Mouse (Mus musculus) embryonic facial prominence, embryonic 12.5 days (tissue): ENCODE data around the gene Arhgap42. TPM values are rescaled to one million over a fixed set of nuclear protein-coding genes. Genes with fewer than 3 reads are reported as not detected.

ENCODE experiments used
- ATAC-seq: fragments of 200-750 bp; cut with Nextera tagmentation; 2 replicates; pipeline ENCODE4 v1.8.0; 2017; ENCODE audit not compliant: insufficient number of reproducible peaks, insufficient read depth, low FRiP score, low TSS enrichment
- H3K27ac ChIP-seq: fragments of 300-500 bp; sonication (generic); 2 replicates; pipeline ENCODE4 v1.5.1; 2016; ENCODE audit warnings: mild to moderate bottlenecking
- H3K27me3 ChIP-seq: fragments of 300-500 bp; sonication (generic); 2 replicates; pipeline ENCODE4 v1.6.1; 2016; ENCODE audit warnings: mild to moderate bottlenecking, moderate library complexity
- H3K36me3 ChIP-seq: fragments of 300-500 bp; sonication (generic); 2 replicates; pipeline ENCODE4 v1.6.1; 2016; ENCODE audit warnings: mild to moderate bottlenecking
- H3K4me1 ChIP-seq: fragments of 300-500 bp; sonication (generic); 2 replicates; pipeline ENCODE4 v1.6.1; 2016
- H3K4me2 ChIP-seq: fragments of 300-500 bp; sonication (generic); replicated peaks from 2 replicates; pipeline ENCODE4 v1.6.1; 2016; ENCODE audit warnings: mild to moderate bottlenecking, moderate library complexity
- H3K4me3 ChIP-seq: fragments of 300-500 bp; sonication (generic); 2 replicates; pipeline ENCODE4 v1.5.1; 2016; ENCODE audit warnings: mild to moderate bottlenecking
- H3K9ac ChIP-seq: fragments of 300-500 bp; sonication (generic); 2 replicates; pipeline ENCODE4 v1.6.1; 2016; ENCODE audit warnings: mild to moderate bottlenecking, moderate library complexity
- H3K9me3 ChIP-seq: fragments of 300-500 bp; sonication (generic); 2 replicates; pipeline ENCODE4 v1.6.1; 2016; ENCODE audit warnings: mild to moderate bottlenecking, moderate library complexity
- WGBS: fragments of 180-500 bp; shearing (Covaris S2); methylation state at CpG from one replicate; pipeline ENCODE4 v1.1.7; 2016; 5-methylcytosine and 5-hydroxymethylcytosine counted together
- polyA plus RNA-seq: library from polyadenylated mRNA; unstranded; fragments of >200 nt; fragmentation: Nextera tagmentation; extraction: Ambion mirVana; gene quantifications from 2 replicates; pipeline ENCODE4 v1.2.1, GENCODE M21; 2016

Arhgap42 gene
- polyA plus RNA-seq, 1 experiment from 2014 or later, result 48.0 TPM

DNA sequence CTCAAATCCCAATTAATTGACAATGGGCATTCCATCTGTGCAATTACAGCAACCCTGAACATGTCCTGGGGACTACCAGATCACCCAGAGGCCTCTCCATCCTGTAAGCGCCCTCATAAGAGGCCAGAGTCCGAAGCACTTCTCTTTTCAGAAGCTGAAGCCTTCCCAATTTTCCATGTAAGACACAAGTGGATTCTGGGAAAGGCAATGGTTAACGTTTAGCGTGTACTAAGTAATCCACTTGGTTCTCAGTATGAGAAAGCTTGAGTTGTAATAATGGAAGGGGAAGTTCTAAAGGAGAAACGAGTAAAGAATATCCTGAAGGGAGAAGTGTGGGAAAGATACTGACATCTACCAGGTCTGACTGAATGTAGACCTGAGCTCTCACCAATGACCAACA is 1.4 kb downstream of the Arhgap42 start:
- Histone ChIP-seq H3K4me2 (peak overlapping the region; percentile 61), H3K27me3 (no peaks in the 10 kb centered on the region), H3K4me3 (peak overlapping the region; percentile 80), H3K9ac (peak overlapping the region; percentile 93; the same call in 1 of the 2 replicates), H3K9me3 (no peaks in the 10 kb centered on the region), H3K27ac (no peak overlapping the region), H3K36me3 (no peaks in the 10 kb centered on the region), H3K4me1 (peaks cover 10% of the 10 kb centered on the region; the same call in 1 of the 2 replicates)
- WGBS, result 48% methylated on average over 5 of the region's 5 CpGs
- ATAC-seq, result no peak

DNA sequence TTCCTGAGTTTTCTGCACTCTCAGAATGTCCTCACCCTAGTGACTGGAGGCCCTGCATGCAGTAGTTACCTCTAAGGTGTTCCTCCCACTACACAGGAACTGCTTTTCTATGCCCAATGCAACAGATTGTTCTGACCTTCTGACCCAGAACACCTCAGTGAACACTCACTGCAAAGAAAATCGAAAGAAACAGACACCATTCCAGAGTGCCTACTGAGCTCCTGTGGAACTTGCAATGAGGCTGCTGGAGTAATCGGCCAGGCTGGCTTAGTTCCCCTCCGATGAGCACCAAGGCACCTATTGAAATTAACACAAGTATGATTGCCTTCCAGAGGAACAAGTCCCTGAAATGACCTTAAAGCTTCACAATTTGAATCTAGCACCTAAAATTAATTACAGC is 9.2 kb downstream of the Arhgap42 start:
- Histone ChIP-seq H3K27ac (no peak overlapping the region), H3K4me3 (no peak overlapping the region), H3K9me3 (no peaks in the 10 kb centered on the region), H3K9ac (no peak overlapping the region), H3K4me2 (no peak overlapping the region), H3K27me3 (no peaks in the 10 kb centered on the region), H3K4me1 (no peaks in the 10 kb centered on the region), H3K36me3 (no peaks in the 10 kb centered on the region)
- 66% methylated on average over 3 of the region's 3 CpGs for WGBS
- no peak for ATAC-seq

- Histone ChIP-seq H3K9ac (no peak overlapping the region), H3K4me2 (no peak overlapping the region), H3K27me3 (no peaks in the 10 kb centered on the region), H3K36me3 (no peaks in the 10 kb centered on the region), H3K9me3 (no peaks in the 10 kb centered on the region), H3K4me3 (no peak overlapping the region), H3K4me1 (peaks cover 4% of the 10 kb centered on the region; the same call in 1 of the 2 replicates), H3K27ac (no peak overlapping the region)
- ATAC-seq, result no peak
- 79% methylated on average over 1 of the region's 1 CpGs for WGBS
These were observed 14.1 kb downstream of the Arhgap42 start for GRCm38 (mm10) chr9:9224837-9225236.

- Histone ChIP-seq H3K9me3 (no peaks in the 10 kb centered on the region), H3K4me1 (peaks cover 4% of the 10 kb centered on the region; the same call in 1 of the 2 replicates), H3K4me2 (no peak overlapping the region), H3K36me3 (no peaks in the 10 kb centered on the region), H3K9ac (no peak overlapping the region), H3K4me3 (no peak overlapping the region), H3K27me3 (no peaks in the 10 kb centered on the region), H3K27ac (no peak overlapping the region)
- no peak for ATAC-seq
- 31% methylated on average over 3 of the region's 3 CpGs for WGBS
These were observed 15.5 kb downstream of the Arhgap42 start for GRCm38 (mm10) chr9:9223384-9223783.

DNA sequence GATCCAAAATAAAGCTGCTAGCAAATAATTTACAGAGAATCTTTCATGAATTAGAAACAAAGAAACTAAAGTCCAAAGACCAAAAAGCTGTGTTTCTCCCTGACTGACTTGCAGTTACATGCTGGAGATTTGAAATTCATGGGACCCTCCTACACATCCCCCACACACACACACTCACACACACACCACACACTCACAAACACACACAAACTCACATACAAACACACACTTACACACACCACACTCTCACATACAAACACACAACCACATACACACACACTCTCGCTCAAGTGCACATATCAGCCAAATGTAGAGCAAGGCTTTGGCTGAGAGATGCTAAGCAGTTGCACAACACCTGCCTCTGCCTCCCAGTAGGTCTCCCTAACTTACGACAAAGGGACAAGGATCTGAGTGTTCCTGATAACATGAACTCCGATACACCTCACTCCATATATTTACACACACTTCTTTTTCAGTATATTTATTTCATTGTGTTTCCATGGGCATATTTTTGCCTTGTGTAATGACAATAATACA is 16.9 kb downstream of the Arhgap42 start:
- ATAC-seq, result no peak
- Histone ChIP-seq H3K4me1 (peaks cover 4% of the 10 kb centered on the region; the same call in 1 of the 2 replicates), H3K9me3 (no peaks in the 10 kb centered on the region), H3K36me3 (no peaks in the 10 kb centered on the region), H3K27ac (no peak overlapping the region), H3K9ac (no peak overlapping the region), H3K4me2 (no peak overlapping the region), H3K4me3 (no peak overlapping the region), H3K27me3 (no peaks in the 10 kb centered on the region)
- 86% methylated on average over 3 of the region's 3 CpGs for WGBS

- Histone ChIP-seq H3K27ac (no peak overlapping the region), H3K4me3 (no peak overlapping the region), H3K4me1 (peaks cover 4% of the 10 kb centered on the region; the same call in 1 of the 2 replicates), H3K9me3 (no peaks in the 10 kb centered on the region), H3K27me3 (no peaks in the 10 kb centered on the region), H3K4me2 (no peak overlapping the region), H3K36me3 (no peaks in the 10 kb centered on the region), H3K9ac (no peak overlapping the region)
- ATAC-seq, result no peak
- WGBS, result 80% methylated on average over 4 of the region's 4 CpGs
These were observed 17.7 kb downstream of the Arhgap42 start for GRCm38 (mm10) chr9:9221185-9221584.

DNA sequence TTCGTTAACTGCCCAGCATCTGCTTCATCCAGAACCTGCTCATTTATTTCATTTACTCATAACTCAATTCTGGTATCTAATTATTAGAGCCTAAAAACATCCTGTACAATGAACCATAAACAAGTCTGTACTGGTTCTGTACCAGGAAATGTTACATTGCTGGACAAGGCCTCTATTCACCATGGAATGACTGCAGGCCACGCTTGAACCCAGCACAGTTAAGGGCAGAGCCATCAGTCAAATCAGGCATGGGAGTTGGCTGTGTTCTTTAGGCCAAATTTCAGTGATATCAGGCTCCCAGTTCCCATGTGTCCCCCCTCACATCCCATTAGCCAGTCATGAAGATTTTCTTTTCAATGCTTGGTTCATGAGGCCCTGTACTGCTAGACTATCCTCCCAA is 20.6 kb downstream of the Arhgap42 start:
- Histone ChIP-seq H3K4me2 (no peak overlapping the region), H3K9me3 (no peaks in the 10 kb centered on the region), H3K27ac (no peak overlapping the region), H3K4me1 (peaks cover under 1% of the 10 kb centered on the region; the same call in 1 of the 2 replicates), H3K4me3 (no peak overlapping the region), H3K27me3 (no peaks in the 10 kb centered on the region), H3K36me3 (no peaks in the 10 kb centered on the region), H3K9ac (no peak overlapping the region)
- ATAC-seq, result no peak
- 64% methylated on average over 2 of the region's 2 CpGs for WGBS

GRCm38 (mm10) chr9:9214849-9215248 is 24.1 kb downstream of the Arhgap42 start:
- no peak overlapping the region for H3K9ac ChIP-seq

GRCm38 (mm10) chr9:9214296-9214695 is 24.6 kb downstream of the Arhgap42 start:
- Histone ChIP-seq H3K9ac (no peak overlapping the region), H3K9me3 (no peaks in the 10 kb centered on the region), H3K4me3 (no peak overlapping the region), H3K27me3 (no peaks in the 10 kb centered on the region), H3K27ac (no peak overlapping the region), H3K4me1 (no peaks in the 10 kb centered on the region; the same call in 1 of the 2 replicates), H3K4me2 (no peak overlapping the region), H3K36me3 (no peaks in the 10 kb centered on the region)
- ATAC-seq, result no peak

More at GRCm38 (mm10) chr9:9214849-9215248, 24.1 kb downstream of the Arhgap42 start:
- H3K4me1 ChIP-seq, result no peaks in the 10 kb centered on the region; the same call in 1 of the 2 replicates
- no peak for ATAC-seq
- H3K9me3 ChIP-seq, result no peaks in the 10 kb centered on the region
- no peaks in the 10 kb centered on the region for H3K36me3 ChIP-seq
- no peaks in the 10 kb centered on the region for H3K27me3 ChIP-seq
- no peak overlapping the region for H3K4me2 ChIP-seq
- H3K27ac ChIP-seq, result no peak overlapping the region
- WGBS, result 80% methylated on average over 5 of the region's 5 CpGs
- H3K4me3 ChIP-seq, result no peak overlapping the region

- H3K27me3 ChIP-seq, result no peaks in the 10 kb centered on the region
- H3K4me1 ChIP-seq, result no peaks in the 10 kb centered on the region; the same call in 1 of the 2 replicates
- H3K9me3 ChIP-seq, result no peaks in the 10 kb centered on the region
- H3K36me3 ChIP-seq, result no peaks in the 10 kb centered on the region
- no peak overlapping the region for H3K4me3 ChIP-seq
- no peak overlapping the region for H3K9ac ChIP-seq
- no peak for ATAC-seq
- H3K4me2 ChIP-seq, result no peak overlapping the region
- no peak overlapping the region for H3K27ac ChIP-seq
- 81% methylated on average over 3 of the region's 3 CpGs for WGBS
These were observed 27.4 kb downstream of the Arhgap42 start for GRCm38 (mm10) chr9:9211411-9212087.

DNA sequence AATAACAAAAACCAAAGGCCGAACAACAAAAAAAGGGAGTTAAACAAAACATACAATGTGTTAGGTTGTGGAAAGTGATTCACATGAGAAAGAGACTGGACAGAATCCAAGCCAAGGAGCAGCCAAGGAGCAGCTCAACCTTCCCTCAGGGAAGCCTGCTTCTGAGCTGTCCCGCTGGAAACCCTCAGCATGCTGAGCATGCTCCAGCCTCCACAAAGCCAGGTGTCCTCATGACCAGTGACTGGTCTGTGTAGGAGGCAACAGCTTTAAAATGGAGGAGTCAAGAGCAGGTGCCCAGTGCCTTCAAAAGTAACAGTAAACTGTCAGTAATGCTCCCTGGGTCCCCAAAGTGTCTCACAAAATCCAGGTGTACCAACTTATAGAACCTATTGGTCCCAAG is 28.4 kb downstream of the Arhgap42 start:
- Histone ChIP-seq H3K27ac (no peak overlapping the region), H3K4me3 (no peak overlapping the region), H3K4me1 (no peaks in the 10 kb centered on the region; the same call in 1 of the 2 replicates), H3K9me3 (no peaks in the 10 kb centered on the region), H3K9ac (no peak overlapping the region), H3K27me3 (no peaks in the 10 kb centered on the region), H3K4me2 (no peak overlapping the region), H3K36me3 (no peaks in the 10 kb centered on the region)
- 84% methylated on average over 2 of the region's 2 CpGs for WGBS
- ATAC-seq, result no peak

DNA sequence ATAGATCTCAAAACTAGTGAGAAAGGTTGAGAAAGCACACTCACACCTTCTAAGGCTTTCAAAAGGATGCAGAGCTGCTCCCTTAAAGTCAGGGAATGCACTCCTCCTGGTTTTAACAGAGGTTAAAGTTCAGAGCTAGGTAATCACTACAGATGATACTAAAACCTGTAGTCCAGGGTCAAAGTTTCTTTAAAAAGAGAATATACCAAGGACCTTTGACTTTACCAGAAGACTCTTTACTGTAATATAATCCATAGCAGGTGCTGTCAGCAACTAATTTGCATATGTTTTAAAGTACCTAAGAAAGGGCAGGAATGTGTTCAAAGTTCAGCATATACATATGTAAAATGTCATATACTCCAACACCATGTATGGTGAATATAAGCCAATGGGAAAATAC is 30.7 kb downstream of the Arhgap42 start:
- no peak overlapping the region for H3K27ac ChIP-seq
- no peak for ATAC-seq
- H3K9me3 ChIP-seq, result no peaks in the 10 kb centered on the region
- no peak overlapping the region for H3K4me2 ChIP-seq
- no peaks in the 10 kb centered on the region for H3K36me3 ChIP-seq
- no peak overlapping the region for H3K4me3 ChIP-seq
- H3K27me3 ChIP-seq, result no peaks in the 10 kb centered on the region
- no peaks in the 10 kb centered on the region for H3K4me1 ChIP-seq
- no peak overlapping the region for H3K9ac ChIP-seq
